ENCODE assay signal across 8 mouse cellular contexts in genomic region chr9:62521541-62521940, GRCm38 (mm10). TPM values are rescaled to one million over a fixed set of nuclear protein-coding genes. Genes with fewer than 3 reads are reported as not detected.
DNase-seq lines count a peak whose midpoint lies in the region; ATAC-seq lines count a peak whose summit lies in the region.

No protein-coding gene starts in this region.

- WGBS in embryonic facial prominence, embryonic 10.5 days = 50% methylated on average over 9 of the region's 9 CpGs
- WGBS in forebrain, embryonic 11.5 days = 39% methylated on average over 9 of the region's 9 CpGs
- 42% methylated on average over 9 of the region's 9 CpGs for WGBS in hindbrain, embryonic 12.5 days

- no peak for ATAC-seq in forebrain, embryonic 11.5 days (replicated peaks; ENCODE audit: low FRiP score)
- no peak for ATAC-seq in hindbrain, embryonic 12.5 days (ENCODE audit: low FRiP score)

- no peak overlapping the region for H3K9ac ChIP-seq in forebrain, embryonic 11.5 days (ENCODE audit: low read length)
- H3K9ac ChIP-seq in hindbrain, embryonic 12.5 days = 0 out of 2 replicates have a peak overlapping the region, but pooled peaks have one; percentile 5

- H3K27ac ChIP-seq in embryonic facial prominence, embryonic 10.5 days (replicated peaks) = peak overlapping the region; percentile 10
- peak overlapping the region; percentile 25; the same call in 1 of the 2 replicates for H3K27ac ChIP-seq in forebrain, embryonic 11.5 days (ENCODE audit: low read depth, low read length)
- peak overlapping the region; percentile 75 for H3K27ac ChIP-seq in hindbrain, embryonic 12.5 days

- H3K36me3 ChIP-seq in embryonic facial prominence, embryonic 10.5 days (replicated peaks) = no peaks in the 10 kb centered on the region
- no peaks in the 10 kb centered on the region for H3K36me3 ChIP-seq in forebrain, embryonic 11.5 days (ENCODE audit: control insufficient read depth, insufficient read depth, low read length)
- no peaks in the 10 kb centered on the region for H3K36me3 ChIP-seq in hindbrain, embryonic 12.5 days

- no peak overlapping the region for H3K4me2 ChIP-seq in forebrain, embryonic 11.5 days (ENCODE audit: low read depth, low read length, severe bottlenecking)
- H3K4me2 ChIP-seq in hindbrain, embryonic 12.5 days (replicated peaks) = no peak overlapping the region

- no peaks in the 10 kb centered on the region for H3K9me3 ChIP-seq in embryonic facial prominence, embryonic 10.5 days
- no peaks in the 10 kb centered on the region for H3K9me3 ChIP-seq in forebrain, embryonic 11.5 days (ENCODE audit: control insufficient read depth, low read length)
- H3K9me3 ChIP-seq in hindbrain, embryonic 12.5 days (replicated peaks) = no peaks in the 10 kb centered on the region

- H3K27me3 ChIP-seq in embryonic facial prominence, embryonic 10.5 days (replicated peaks; ENCODE audit: low read depth, poor library complexity, severe bottlenecking) = peaks cover 44% of the 10 kb centered on the region
- H3K27me3 ChIP-seq in forebrain, embryonic 11.5 days (ENCODE audit: control insufficient read depth, insufficient read depth, low read length) = no peaks in the 10 kb centered on the region
- H3K27me3 ChIP-seq in hindbrain, embryonic 12.5 days = no peaks in the 10 kb centered on the region

- H3K4me1 ChIP-seq in embryonic facial prominence, embryonic 10.5 days = peaks cover 95% of the 10 kb centered on the region
- H3K4me1 ChIP-seq in forebrain, embryonic 11.5 days (replicated peaks; ENCODE audit: control insufficient read depth, insufficient read depth, low read length) = peaks cover 29% of the 10 kb centered on the region
- peaks cover 95% of the 10 kb centered on the region for H3K4me1 ChIP-seq in hindbrain, embryonic 12.5 days

- no peak for DNase-seq in embryonic facial prominence, embryonic 10.5 days (ENCODE audit: low spot score)
- DNase-seq in forebrain, embryonic 11.5 days (ENCODE audit: low spot score) = no peak
- DNase-seq in lung, postnatal 25 days (ENCODE audit: low spot score) = peak; percentile 79
- no peak for DNase-seq in spleen, postnatal 4 days (ENCODE audit: low spot score in 2 of 2)
- DNase-seq in left cerebral cortex, adult 11 months (ENCODE audit: low spot score) = no peak
- no peak for DNase-seq in thymus, postnatal 0 days (ENCODE audit: low spot score)
- no peak for DNase-seq in kidney, adult 8-10 months

- H3K4me3 ChIP-seq in embryonic facial prominence, embryonic 10.5 days = no peak overlapping the region
- no peak overlapping the region for H3K4me3 ChIP-seq in forebrain, embryonic 11.5 days (ENCODE audit: low read depth, low read length)
- H3K4me3 ChIP-seq in hindbrain, embryonic 12.5 days = no peak overlapping the region

RNA-seq across cellular contexts. Expression of gene Coro2b, which starts 15.3 kb away (rescaled TPM):
- polyA plus RNA-seq in embryonic facial prominence, embryonic 10.5 days (2016; fragmentation: Nextera tagmentation; extraction: Ambion mirVana) = 7.6 and 9.5 TPM in 2 replicates
- 24.0 and 26.5 TPM in 2 replicates for polyA plus RNA-seq in forebrain, embryonic 11.5 days (2014; fragmentation: Nextera tagmentation; extraction: Ambion mirVana)
- 34.2 and 36.9 TPM in 2 replicates for polyA plus RNA-seq in hindbrain, embryonic 12.5 days (2016; fragmentation: Nextera tagmentation; extraction: Ambion mirVana)
- polyA plus RNA-seq in thymus, postnatal 0 days (2015; fragmentation: Nextera tagmentation; extraction: Ambion mirVana) = 3.1 and 3.4 TPM in 2 replicates

Comparison
In these comparisons a context has a peak if more than half of its experiments do, and no peak if none do; other contexts are left out.
1. H3K27ac ChIP-seq: peak in every context shown above with its lines; median percentile 75 in hindbrain, embryonic 12.5 days; 25 in forebrain, embryonic 11.5 days; 10 in embryonic facial prominence, embryonic 10.5 days.